Mouse (Mus musculus) embryo, embryonic 11 days (tissue): ENCODE data around the gene A930004D18Rik.

ENCODE experiments used
- DNase-seq: peaks from one replicate; pipeline ENCODE4 v3.0.0-alpha.2; 2015

The A930004D18Rik gene

DNA sequence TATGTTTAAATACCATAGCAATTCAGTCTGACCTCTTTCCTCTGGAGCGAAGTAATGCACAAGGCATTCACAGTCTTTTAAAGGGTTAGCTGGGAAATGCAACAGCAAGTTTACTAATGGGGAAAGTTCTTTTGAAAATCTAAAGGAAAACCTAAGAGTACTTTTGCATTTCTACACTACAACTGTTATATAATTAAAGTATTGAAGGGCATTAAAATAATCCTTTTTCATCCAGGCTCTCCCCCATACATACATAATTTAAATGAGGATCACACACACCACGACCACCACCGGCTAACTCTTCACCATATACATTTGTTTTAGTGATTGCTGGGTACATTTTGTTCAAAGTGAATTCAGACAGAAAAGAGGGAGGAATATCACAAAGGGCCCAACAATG is 15.0 kb upstream of the A930004D18Rik start:
- DNase-seq: peak; percentile 37

DNA sequence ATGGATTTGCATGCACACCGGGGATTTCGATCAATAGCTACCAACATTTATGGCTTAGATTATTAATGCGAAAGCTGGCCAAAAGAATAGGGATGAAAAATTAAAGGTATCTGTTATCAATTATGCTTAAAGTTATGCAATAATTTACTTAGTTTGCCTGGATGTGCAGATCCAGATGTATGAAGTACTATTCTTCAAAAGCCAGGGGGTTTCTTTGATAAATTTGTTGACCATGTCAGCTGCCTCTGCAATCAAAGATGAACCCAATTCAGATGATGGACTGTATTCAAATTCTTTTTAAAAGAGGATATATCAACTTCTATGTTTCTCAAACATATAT is 14.3 kb upstream of the A930004D18Rik start:
- peak; percentile 16 for DNase-seq

GRCm38 (mm10) chr2:18051026-18051830 is 13.7 kb upstream of the A930004D18Rik start:
- DNase-seq: peak; percentile 72

DNA sequence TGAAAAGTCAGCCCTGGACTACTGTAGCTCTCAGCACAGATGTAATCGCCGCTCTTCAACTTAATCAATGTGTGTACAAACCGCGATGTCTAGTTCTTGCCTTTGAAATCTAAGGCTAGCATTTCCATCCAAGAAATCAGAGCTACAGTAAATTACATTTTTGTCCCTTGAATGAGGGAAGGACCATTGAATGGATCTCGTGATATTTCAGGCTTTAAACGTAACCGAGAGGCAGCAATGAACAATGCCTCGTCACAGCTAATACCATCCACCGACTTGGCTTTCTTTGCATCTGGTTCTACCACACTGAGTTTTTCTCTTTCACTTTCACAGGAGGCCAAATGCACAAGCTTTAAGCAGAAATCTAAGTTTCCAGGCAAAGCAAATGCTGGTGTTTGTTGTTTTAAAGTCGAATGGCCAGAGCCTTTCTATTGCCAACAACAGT is 13.0 kb upstream of the A930004D18Rik start:
- DNase-seq: peak; percentile 73

GRCm38 (mm10) chr2:18050018-18050417 is 12.5 kb upstream of the A930004D18Rik start:
- DNase-seq: no peak

DNA sequence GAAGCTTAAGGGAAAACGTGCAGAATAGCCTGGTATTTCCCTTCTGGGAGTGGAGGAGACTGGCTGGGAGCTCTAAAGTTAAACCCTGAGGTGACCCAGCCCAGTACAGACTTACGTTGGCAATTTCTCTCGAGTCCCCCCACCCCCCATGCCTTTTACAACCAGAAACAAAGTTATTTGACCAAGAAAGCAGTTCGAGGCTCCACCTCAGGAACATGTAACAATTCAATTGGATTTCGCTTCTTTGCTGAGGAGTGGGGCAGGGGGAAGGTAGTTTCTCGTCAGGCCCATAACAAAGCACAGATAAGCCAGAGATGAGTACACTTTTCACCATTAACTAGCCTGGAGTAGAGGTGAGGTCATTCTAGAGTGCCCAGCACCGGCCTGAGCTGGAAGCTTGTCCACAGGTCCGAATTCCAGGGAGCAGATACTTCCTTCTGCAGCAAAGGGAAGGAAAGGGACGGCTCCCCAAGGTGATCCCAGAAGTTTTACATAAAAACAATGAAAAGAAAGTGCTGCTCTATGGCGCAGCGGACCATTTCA is 11.8 kb upstream of the A930004D18Rik start:
- peak; percentile 77 for DNase-seq

DNA sequence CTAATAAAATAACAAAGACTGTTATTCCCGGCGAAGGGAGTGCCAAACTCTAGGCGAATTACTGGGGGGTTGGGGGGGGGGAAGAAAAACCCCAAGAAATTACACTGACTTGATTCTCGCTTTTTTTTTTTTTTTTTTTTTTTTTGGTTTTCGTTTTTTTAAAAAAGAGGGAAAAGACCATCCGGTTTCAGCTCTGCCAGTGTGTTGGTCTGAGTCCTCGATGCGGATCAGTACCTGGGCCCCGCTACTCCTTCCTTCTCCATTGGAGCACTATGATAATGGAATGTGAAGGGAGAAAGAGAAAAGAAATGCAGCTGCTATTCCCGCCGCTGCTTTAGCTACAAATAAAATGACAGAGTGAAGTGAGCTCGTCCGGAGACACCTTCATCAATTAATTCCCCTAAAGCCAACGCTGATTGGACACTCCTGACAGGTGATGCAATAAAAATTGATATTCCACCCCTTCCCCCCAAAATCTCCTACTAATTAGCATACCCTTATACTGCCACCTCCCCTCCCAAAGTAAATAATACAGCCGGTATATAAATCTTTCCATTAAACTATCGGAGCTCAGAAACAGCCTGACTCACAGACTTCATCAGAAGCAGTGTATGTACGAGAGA is 11.0 kb upstream of the A930004D18Rik start, which contains the start of gene Skida1:
Gene Skida1, minus strand, starts transcription at position 599 of the 623 bp plus-strand sequence.
- peak; percentile 87 for DNase-seq

- DNase-seq: peak; percentile 88
Observed at GRCm38 (mm10) chr2:18047646-18048452, 10.3 kb upstream of the A930004D18Rik start.

- peak; percentile 67 for DNase-seq
Observed at GRCm38 (mm10) chr2:18046758-18047645, 9.5 kb upstream of the A930004D18Rik start.

DNA sequence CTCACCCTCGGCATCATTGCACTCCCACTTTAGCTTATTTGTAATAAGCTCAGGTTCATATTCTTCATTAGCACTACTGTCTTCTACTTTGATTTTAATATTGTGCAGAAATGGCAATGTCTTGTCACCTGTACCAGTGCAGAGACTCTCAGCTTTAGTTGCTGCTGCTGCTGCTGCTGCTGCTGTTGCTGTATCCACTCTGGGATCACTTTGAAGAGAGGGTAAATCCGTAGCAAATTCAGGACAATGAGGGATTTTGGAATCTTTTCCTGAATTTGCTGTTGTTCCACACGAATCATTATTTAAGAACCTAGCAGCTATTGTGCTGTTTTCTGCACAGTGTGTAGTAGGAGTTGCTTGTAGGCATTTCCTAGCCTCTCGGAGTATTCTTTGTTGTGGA is 8.6 kb upstream of the A930004D18Rik start:
- DNase-seq: peak; percentile 28

DNA sequence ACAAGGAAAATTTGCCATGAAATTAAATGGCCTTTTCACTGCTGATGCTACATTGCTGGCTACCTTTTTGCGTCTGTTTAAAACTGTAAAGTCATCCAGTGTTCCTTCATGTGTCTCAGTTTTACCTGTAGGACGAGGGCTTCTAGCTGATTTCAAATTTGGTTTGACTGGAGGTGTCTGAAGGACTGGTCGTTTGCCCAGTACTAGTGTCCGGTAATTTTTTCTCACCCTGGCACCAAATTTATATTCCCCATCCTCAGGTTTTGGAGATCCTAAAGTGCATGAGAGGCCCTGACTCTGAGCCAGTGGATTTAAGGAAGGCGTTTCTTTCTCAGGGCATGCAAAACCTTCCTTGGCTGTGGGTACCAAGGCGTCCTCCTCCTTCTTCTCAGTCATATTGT is 8.2 kb upstream of the A930004D18Rik start:
- DNase-seq: peak; percentile 32

DNA sequence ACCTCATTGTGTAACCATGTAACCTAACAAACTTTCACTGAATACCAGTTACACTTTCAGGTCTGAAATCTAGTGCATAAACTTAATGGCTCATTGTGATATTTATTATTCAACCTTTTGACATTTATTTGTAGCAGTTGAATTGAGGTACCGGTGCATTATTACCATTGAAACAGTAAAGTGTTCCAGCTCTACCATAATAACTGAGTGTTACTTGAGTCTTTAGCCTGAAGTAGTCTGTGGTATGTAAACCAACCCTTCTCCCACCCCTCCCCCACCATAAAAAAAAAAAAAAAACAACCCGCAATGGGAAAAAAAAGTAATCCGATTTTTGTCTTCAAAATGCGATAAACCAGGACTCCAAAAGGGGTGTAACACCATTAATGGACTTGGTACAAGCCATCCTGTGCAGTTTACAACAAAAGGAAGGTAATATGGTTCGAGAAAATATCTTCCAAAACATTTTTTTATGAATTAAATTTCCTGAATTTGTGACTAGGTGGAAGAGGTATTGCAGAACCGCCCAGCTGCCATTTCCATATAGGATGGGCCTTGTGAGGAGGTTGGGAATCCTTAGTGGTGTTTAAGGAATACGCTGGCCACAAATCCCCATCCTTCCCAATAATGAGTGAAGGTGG is 7.7 kb upstream of the A930004D18Rik start:
- DNase-seq: peak; percentile 42

DNA sequence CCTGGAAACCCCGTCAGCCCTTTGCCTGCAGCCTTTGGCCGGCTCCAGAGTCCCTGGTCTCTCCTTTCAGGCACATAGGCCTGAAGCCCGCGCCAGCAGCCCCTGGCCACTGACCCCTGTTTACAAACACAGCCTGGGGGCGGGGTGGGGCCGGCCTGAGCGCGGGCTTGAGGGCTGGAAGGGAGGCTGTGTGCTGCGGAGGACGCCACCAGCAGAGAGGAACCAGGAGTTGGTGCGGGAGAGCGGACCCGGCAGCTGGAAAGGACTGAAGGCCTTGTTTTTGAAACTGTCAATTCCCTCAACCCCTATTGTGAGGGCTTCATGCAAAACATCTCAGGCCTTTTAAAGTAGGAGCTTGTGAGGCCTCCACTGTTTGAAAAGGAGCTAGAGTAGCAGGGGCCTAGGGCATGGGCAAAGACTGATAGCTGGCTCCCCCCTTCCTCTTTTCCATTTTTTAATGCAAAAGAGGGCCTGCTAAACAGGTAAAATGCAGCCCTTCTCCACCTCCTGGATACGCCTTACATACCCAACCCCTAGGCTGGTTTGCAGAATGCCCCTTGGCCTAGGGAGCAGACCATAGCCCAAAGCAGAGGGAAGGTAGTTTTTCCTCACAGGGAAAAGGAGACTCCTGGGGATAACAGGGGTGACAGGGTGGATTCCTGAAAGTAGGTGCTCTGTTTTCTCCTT is 3.8 kb upstream of the A930004D18Rik start:
- DNase-seq: peak; percentile 85

GRCm38 (mm10) chr2:18040347-18041160 is 3.0 kb upstream of the A930004D18Rik start:
- DNase-seq: peak; percentile 70

GRCm38 (mm10) chr2:18039566-18040290 is 2.2 kb upstream of the A930004D18Rik start:
- DNase-seq: peak; percentile 86

DNA sequence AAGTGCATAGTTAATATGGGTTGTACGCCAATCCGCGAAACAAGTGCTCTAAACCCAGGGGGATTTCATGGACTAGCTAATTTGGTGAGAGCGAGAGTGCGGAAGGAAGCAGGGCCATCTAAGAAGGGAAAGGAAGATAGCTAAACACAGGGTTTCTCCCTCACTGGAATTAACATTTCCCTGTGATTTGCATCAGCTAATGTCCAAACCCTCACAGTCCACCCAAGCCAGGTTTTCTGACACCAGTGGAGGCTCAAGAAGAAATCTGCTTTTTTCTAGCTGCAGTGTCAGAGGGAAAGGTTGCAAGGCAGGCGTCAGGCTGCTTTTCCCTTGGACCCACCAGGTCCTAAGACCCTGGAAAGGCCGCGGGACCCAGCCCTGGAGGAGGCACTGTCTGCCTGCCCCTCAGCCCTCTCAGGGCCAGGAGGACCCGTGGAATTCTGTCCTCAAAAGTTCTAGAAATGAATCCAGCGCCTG is 1.4 kb upstream of the A930004D18Rik start:
- peak; percentile 66 for DNase-seq

GRCm38 (mm10) chr2:18038141-18038752 is 710 bp upstream of the A930004D18Rik start:
- DNase-seq: peak; percentile 20
